Mouse (Mus musculus) WW6 (cell line): ENCODE results near the gene Zbtb32.
A peak's percentile ranks its signal among the peaks of the same experiment; 100 is the strongest.

Experiments used
- DNase-seq: peaks from one replicate; pipeline ENCODE4 v3.0.0-alpha.2; 2013; ENCODE audit warnings: low read depth, low spot score

The Zbtb32 gene

DNA sequence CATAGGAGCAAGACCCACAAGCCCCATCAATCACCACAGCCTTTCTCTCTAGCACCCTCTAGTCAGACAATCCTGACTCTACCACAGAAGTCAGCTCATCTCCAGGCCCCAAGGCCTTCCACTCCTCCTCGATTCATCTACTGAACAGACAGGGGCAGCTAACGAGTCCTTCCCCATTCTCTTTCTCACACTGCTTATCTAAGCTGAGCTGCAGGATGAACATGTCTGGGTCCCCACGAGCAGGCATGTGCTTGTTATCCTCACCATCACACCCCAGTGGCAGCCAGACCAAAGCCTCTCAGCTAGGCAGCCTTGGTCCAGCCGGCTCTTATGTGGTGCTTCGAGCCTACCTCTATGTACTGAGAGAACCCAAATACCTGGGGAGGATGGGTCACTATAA, 26.3 kb downstream of the Zbtb32 start:
- no peak for DNase-seq

DNA sequence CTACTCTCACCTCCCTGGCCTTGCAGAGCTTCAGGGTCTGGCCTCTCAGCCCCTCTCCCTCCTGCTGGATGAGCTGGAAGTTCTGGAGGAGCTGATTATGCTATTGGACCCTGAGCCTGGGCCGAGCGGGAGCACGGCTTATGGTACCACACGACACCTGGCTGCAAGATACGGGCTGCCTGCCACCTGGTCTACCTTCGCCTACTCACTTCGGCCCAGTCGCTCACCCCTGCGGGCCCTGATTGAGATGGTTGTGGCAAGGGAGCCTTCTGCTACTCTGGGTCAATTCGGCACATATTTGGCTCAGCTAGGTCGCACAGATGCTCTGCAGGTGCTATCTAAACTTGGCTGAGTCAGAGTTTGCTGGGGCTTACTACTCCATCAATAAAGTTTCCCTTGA, 31.2 kb downstream of the Zbtb32 start:
- no peak for DNase-seq

DNA sequence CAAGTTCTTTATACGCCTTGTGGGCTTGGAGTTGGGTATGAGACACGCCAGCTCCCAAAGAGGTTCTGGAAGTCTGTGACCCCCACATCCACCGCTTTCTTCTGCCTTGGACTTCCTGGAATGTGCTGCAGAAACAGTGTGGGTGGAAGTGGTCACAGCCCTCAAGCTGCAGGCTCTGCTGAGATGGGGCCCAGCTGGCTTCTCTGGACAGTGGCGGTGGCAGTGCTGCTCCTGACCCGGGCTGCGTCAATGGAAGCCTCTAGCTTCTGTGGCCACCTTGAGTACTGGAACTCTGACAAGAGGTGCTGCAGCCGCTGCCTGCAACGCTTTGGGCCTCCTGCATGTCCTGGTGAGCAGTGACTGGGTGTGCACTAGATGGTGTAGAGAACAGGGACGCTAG, 32.7 kb downstream of the Zbtb32 start:
- no peak for DNase-seq

DNA sequence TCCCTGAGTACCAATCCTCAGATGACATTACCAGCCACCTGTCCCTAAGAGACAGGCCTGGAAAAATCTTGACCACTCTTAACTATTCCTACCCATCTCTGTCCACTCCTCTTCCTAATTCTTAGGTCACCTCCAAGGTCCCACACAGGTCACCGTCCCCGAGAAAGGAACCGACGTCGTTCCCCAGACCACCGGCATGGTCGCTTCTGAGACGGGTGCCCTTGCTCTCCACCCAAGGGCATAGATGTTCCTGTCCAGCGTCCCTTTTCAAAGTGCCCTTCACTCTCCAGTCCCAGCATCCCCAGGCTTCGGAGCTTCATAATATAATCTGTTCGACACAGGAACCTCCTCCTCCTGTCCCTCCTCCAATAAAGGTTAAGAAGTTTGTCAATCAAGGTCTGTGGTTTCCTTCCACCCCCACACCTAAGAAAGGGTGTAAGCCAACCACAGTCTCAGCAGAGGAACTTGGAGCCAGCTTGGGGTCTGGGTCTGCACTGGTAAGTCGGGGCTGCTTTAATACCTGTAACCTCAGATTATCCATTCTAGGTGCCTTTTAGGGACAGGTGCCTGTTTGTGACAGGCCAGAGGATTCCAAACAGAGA, 33.6 kb downstream of the Zbtb32 start, which contains the start of gene Igflr1:
Gene Igflr1 (plus strand): TSS at position 458 of the 602 bp plus-strand sequence.
- no peak for DNase-seq

DNA sequence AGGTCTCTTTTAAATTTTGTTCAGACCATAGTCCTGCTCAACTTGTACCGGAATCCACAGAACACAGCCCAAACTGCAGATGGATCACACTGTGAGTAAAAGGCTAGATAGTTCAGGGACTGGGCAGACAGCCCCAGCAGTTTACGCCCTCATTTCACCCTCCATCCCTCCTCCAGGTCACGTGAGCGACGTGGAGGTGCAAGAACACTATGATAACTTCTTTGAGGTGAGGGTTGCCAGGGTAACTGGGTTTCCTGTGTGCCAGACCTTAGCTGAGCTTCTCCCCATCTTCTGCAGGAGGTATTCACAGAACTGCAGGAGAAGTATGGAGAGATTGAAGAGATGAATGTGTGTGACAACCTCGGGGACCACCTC, 34.8 kb downstream of the Zbtb32 start:
- no peak for DNase-seq

DNA sequence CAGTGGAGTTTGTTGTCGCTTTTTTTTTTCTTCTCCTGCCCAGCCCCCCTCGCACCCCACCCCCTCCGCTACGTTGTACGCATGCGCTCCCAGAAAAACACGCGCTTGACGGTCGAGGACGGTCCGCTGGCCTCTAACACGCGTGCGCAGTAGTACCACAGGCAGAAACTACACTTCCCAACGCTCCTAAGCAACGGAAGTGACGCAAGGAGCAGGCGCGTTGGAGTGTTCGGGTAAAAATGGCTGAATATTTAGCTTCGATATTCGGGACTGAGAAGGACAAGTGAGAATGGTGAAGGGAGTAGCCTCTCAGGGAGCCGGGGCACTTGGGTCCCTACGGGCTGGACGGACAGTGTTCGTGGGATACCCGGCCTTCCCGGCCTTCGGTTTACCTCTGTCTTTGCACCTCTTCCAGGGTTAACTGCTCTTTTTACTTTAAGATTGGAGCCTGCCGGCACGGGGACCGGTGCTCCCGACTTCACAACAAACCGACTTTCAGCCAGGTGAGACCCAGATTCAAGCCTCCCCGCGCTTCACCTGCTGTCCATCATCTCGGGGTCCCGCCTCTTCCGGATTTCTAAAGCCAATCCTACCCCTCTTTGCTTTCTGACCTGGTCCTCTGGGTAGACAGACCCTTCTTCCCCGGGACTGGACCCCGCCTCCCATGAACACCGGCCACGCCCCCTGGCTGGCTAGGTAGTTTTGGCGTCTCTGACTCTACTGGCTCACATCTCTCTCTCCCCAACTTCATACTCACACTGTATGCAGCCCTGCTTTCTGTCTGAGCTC, 35.4 kb downstream of the Zbtb32 start, which contains the start of the genes U2af1l4, Gm49396 and Psenen:
Gene U2af1l4 (plus strand): TSS at position 185 of the 789 bp plus-strand sequence.
Gene Gm49396 (plus strand): TSS at position 228 of the 789 bp plus-strand sequence.
Gene Psenen (minus strand): TSS at position 511 of the 789 bp plus-strand sequence.
- peak; percentile 87 for DNase-seq

DNA sequence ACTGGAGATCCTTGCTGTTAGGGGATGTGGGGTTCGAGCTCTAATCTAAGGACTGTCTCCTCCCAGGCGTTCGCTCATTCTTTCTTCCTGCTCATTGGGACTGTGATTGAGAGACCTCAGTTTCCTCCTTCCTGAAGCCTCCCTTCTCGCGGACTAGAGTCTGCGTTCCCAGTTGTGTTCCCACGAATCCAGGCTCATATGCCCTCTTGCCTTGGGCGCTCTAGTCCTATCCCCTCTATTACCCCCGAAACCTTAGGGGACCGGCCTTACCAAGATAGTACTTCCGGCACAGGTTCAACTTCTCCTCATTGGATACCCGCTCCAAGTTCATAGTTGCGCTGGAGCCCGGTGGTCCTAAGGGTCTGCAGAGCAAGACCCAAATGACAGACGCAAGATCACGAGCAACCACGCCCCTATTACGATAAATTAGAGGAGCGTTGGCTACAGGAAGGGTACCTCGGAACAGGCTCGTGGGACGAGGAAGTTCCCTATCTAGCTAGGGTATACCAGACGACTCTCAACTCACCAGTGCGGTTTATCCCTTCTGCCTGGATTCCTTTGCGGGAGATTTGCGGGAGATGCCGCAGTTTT, 36.1 kb downstream of the Zbtb32 start:
- no peak for DNase-seq

DNA sequence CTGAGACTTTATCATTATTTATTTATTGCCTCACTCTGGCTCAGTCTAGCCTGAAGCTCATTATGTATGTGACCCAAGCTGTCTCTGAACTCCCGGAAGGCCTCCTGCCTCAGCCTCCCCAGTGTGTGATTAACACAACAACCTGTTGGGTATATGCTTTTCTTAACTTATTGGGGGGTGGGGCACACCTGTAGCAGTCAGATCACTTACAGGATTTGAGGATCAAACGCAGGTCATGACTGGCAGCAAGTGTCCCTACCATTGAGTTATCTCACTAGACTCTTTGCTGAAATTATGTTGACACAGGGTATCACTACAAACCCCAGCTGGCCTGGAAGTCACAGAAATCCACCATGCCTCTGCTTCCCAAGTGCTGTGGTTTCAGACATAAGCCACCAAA, 38.4 kb downstream of the Zbtb32 start:
- no peak for DNase-seq

DNA sequence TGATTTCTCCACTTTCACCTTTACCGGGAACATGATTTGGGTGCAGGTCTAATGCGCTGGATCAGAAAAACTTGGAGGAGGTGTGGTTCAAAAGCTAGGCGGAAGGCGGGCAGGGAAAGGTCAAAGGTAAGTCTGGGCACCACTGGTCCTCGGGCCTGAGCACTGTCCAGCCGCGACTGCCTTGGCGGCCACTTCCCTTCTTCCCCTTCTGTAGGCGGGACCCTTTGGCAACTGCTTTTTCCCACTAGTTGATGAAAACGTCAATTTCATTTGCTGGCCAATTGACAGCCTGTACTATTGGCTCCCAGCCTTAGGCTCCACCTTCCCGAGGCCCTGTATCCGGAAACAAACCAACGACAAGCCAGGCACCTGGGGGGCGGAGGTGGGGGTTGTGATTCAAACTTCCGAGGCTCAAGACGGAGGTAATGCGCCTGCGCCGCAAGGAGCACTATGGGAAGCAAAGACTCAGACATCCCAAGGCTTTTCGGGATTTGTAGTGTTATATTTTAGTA, 39.2 kb downstream of the Zbtb32 start, which contains the start of gene Lin37:
Gene Lin37 (minus strand): TSS at position 396 of the 512 bp plus-strand sequence.
- DNase-seq = peak; percentile 93

DNA sequence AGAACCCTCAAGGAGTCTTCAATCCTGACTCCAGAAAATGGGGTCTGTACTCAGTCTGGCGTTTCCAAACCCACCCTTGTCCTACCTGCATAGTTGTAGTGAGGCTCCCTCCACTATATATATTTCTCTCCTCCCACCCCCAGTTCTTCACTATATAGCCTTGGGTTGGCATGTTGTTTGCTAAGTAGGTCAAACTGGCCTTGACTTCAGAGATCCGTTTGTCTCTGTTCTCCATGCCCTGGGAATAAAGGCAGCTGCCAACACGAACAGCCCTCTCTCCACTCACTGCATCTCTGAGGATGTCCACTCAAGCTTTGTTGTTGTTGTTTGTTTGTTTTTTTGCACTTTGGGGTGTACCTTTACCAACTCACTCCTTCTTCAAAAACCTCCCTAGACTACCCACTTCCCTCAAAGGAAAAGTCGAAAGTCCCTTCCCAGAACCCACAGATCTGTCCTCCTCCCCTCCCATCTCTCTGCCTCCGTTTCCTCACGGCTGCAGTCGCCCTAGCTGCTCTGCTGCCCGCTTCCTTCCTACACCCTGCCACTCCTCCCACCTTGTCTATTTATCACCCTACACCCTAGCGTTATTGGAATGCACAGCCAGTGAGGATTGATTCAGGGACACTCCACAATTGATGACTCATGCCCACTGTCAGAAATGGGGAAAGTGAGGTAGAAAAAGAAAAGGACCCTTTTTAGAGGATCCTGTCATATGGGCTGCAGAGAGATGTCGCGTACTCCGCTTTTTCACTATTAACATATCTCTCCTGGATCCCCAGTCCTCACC, 39.9 kb downstream of the Zbtb32 start:
- no peak for DNase-seq

DNA sequence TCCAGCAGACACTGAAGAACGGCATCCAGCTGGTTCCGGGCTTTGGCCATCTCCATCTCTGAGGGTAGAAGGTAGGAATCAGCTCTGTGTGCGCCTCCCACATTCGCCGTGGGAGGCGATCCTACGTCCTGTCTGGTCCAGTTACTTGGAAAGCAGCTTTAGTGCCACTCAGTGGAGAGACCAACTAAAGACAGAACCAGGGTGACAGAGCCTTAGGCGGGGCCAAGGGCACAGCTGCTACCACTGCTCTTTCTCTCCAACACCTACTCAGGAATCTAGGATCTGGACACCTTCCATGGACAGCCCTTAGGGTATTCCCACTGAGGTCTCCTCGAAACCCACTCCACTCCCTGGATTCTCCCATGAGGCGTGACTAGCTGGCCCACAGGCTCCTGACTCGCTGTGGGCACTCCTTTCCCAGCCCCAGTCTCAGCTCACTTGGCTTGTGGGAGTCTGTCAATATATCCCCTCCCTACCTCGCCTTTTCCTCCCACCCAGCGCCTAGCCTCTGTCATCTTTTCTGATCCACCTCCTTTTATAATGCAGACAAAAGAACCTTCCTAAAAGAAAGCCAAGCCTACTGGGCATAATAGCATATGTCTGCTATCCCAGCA, 40.7 kb downstream of the Zbtb32 start:
- no peak for DNase-seq

DNA sequence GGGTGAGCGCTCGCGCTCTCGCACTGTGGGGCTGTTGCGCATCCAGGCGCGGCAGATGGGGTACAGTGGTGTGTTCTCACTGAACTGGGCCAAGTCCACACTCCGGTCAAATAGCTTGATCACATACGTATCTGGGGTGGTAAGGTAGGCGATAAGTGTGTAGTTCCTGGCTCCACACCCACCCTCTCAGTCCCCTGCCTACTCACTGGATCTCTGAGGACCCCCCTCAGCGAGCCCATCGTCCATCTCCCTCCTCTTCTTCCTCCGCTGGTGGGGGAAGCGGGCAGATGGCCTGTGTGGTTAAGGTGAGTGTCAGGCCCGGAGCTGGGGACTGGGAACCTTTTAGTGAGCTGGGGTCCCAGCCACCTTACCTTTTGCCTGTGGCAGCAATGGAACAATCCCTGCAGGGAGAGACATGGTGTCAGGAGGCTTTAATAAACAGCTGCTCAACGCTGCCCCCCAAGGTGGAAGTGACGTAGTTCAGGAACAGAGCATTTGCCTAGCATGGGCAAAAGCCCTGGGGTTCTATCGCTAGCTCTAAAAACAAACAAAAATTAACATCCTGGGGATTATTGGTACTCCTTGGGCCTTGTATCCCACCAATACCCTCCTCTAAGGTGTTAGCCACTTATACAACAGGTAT, 41.7 kb downstream of the Zbtb32 start:
- no peak for DNase-seq

DNA sequence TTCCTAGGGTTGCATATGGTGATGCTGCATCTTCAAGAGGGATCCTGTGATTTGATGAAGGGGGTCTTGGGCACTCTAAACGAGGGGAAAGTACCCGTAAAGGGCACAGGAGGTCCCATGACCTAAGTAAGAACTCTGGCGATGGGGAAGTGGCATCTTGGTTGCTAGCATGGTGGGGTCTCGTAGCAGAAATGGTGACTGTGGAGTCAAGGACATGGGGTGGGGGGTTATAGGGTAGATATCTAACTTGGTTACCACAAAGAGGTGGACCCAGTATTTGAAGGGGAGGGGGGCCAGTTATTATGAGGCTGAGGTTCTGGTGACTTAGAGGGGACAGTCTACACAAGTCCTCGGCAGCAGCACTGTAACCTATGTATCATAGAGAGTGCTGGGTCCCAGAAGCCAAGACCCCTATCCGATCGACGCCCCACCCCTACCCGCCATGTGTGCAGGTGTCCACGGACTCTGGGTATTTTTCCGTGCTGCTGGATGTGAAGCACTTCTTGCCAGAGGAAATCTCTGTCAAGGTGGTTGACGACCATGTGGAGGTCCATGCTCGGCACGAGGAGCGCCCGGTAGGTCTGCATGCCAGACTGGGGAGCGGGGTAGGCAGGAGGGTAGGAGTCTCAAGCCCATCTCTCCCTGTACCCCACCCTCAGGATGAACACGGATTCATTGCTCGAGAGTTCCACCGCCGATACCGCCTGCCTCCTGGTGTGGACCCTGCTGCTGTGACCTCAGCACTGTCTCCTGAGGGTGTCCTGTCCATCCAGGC, 44.7 kb downstream of the Zbtb32 start:
- DNase-seq = no peak

DNA sequence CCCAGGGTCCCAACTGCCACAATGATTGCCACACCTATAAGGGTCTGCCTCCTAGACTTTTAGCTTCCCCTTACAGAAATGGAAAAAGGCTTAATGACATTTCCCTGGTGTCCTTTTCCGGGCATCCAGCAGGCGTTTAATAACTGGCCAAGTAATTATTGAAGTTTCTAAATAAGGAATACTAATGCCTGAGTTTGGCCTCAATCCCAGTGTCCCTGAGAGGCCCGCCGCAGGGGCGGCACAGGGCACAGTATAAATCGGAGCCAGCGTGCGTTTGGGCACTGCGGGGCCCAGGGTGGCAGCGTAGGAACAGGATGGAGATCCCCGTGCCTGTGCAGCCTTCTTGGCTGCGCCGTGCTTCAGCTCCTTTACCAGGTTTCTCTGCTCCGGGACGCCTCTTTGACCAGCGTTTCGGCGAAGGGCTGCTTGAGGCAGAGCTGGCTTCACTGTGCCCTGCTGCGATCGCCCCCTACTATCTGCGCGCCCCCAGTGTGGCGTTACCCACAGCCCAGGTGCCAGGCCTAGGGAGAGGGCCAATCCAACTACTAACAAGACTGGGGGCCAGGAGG, 45.6 kb downstream of the Zbtb32 start:
- no peak for DNase-seq

DNA sequence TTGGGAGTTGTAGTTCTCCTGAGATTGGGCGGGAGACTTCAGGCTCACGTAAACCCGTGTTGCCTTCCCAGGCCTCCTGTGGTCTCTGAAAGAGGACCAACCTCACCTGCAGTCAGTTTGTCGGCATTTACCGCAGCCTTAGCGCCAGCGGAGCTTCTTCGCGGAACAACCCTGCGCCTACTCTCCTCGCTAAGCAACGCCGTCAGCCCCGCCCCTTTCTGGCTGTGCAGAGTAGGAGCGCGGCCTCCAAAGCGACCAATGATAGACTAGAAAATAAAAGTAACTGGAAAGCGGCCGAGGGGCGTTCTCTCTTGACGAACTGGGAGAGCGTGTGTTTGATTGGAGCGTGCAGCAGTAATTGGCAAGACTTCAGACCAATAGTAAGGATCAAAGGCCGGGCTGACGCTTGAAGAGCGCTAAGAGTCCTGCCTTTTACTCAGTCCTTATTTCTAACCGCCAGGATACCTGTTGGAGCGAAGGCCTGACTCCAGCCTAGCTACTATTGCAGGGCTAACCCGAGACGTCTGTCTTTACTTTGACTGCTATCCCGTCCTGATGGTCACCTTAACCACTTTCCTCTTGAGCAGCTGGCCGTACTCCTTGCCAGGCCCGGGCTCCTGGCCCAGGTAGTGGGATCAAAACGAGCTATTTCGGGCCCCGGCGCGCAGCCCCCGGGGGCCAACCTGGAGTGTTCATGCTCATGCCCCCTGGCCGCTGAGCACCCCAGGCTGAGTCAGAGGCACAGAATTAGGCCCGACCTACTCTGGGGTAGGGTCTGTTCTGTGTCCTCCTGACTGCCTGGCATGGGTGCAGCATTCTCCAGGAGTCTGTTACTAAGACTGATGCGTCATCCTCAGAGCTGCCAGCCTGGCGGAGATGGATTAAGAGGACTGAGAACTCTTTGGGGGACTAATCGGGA, 46.3 kb downstream of the Zbtb32 start, which contains the start of the genes Hspb6 and Proser3:
Gene Hspb6 (plus strand): TSS at position 77 of the 919 bp plus-strand sequence.
Gene Proser3 (minus strand): TSS at position 198 of the 919 bp plus-strand sequence.
- DNase-seq = peak; percentile 92

DNA sequence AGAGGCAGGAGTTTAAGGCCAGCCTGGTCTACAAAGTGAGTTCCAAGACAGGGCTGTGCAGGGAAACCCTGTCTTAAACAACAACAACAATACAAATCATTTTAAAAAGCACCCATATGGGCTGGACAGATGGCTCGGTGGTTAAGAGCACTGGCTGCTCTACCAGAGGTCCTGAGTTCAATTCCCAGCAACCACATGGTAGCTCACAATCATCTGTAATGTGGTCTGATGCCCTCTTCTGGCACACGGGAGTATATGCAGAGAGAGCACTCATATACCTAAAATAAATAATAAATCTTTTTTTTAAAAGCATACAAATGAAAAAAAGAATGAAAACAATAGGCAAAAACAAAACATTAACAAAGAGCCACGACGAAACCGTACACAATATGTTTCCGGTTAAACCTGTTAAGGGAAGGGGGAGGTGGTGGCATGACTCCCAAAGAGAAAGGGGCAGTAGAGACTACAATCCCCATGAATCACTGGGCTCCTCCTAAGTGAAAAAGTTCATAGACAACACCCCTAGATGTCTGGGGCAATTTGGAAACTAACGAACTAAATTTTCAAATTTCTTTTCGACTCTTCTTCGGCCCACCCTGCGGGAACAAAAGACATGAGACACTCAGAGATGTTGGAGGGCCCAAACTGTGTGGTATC, 47.1 kb downstream of the Zbtb32 start:
- DNase-seq = no peak

DNA sequence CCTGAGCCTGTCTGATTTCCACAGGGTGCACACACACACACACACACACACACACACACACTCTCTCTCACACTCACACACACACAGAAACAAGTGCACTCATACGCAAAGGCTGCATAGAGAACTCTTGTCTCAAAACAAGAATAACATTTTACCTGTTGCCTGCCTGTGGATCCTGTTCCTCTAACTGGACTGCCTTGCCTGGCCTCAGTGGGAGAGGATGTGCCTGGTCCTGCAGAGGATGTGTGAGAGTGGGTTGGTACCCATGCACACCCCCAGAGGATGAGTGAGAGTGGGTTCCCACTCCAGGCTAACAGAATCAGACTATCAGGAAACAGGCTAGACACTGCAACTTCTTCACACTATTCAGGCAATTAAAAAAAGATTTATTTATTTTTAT, 48.1 kb downstream of the Zbtb32 start:
- DNase-seq = no peak

DNA sequence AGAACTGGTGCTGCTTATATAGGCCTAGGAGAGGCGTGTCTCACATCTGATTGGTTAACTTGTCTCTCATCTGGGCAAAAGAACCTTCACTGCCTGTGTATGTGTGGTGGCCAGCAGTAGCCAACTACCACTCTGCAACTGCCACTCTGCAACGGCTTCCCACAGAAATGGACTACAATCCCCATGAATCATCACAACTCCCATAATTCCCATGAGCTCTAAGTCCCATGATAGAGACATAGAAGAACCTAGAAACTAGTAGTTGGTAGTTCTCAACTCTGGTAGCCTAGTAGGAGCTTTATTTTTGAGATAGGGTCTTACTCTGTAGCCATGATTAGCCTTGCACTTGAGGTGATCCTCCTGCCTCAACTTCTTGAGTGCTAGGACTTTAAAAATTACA, 48.8 kb downstream of the Zbtb32 start:
- DNase-seq = no peak
